Mouse (Mus musculus): Measurements from ENCODE around the gene Rae1. TPM values are rescaled to one million over a fixed set of nuclear protein-coding genes. Genes with fewer than 3 reads are reported as not detected.

Gene Rae1
- polyA plus RNA-seq, 1 experiment = 77.0 TPM

GRCm38 (mm10) chr2:172977409-172978130 lies 22.3 kb upstream of the Rae1 start, which contains the start of gene Spo11:
Gene Spo11 (plus strand): TSS chr2:172977700.
- no peak for TF ChIP-seq GATA1 (IDR thresholded peaks at IDR 0.05; ENCODE audit: low read length)

GRCm38 (mm10) chr2:172978131-172978633 lies 21.7 kb upstream of the Rae1 start:
- no peak for TF ChIP-seq GATA1 (IDR thresholded peaks at IDR 0.05; ENCODE audit: low read length)

GRCm38 (mm10) chr2:172979666-172980345 lies 20.1 kb upstream of the Rae1 start:
- TF ChIP-seq GATA1 (IDR thresholded peaks at IDR 0.05; ENCODE audit: low read length) = no peak

GRCm38 (mm10) chr2:172982776-172983561 lies 16.9 kb upstream of the Rae1 start:
- TF ChIP-seq GATA1 (IDR thresholded peaks at IDR 0.05; ENCODE audit: low read length) = no peak

- TF ChIP-seq GATA1 (IDR thresholded peaks at IDR 0.05; ENCODE audit: low read length) = no peak
Measured at GRCm38 (mm10) chr2:172990161-172990560, 9.8 kb upstream of the Rae1 start.

GRCm38 (mm10) chr2:172996207-172996606 lies 3.7 kb upstream of the Rae1 start:
- TF ChIP-seq GATA1 (IDR thresholded peaks at IDR 0.05; ENCODE audit: low read length) = no peak

GRCm38 (mm10) chr2:172997748-172998147 lies 2.2 kb upstream of the Rae1 start:
- TF ChIP-seq GATA1 (IDR thresholded peaks at IDR 0.05; ENCODE audit: low read length) = no peak

GRCm38 (mm10) chr2:172998478-172998877 lies 1.4 kb upstream of the Rae1 start:
- no peak for TF ChIP-seq GATA1 (IDR thresholded peaks at IDR 0.05; ENCODE audit: low read length)

- TF ChIP-seq GATA1 (IDR thresholded peaks at IDR 0.05; ENCODE audit: low read length) = no peak
Measured at GRCm38 (mm10) chr2:173000285-173000652, 352 bp downstream of the Rae1 start.

- TF ChIP-seq GATA1 (IDR thresholded peaks at IDR 0.05; ENCODE audit: low read length) = no peak
Measured at GRCm38 (mm10) chr2:173000921-173001320, 1.0 kb downstream of the Rae1 start.

- TF ChIP-seq GATA1 (IDR thresholded peaks at IDR 0.05; ENCODE audit: low read length) = no peak
Measured at GRCm38 (mm10) chr2:173003737-173004136, 3.8 kb downstream of the Rae1 start.

- TF ChIP-seq GATA1 (IDR thresholded peaks at IDR 0.05; ENCODE audit: low read length) = no peak
Measured at GRCm38 (mm10) chr2:173010220-173010717, 10.4 kb downstream of the Rae1 start.

- no peak for TF ChIP-seq GATA1 (IDR thresholded peaks at IDR 0.05; ENCODE audit: low read length)
Measured at GRCm38 (mm10) chr2:173011440-173011839, 11.5 kb downstream of the Rae1 start.

- no peak for TF ChIP-seq GATA1 (IDR thresholded peaks at IDR 0.05; ENCODE audit: low read length)
Measured at GRCm38 (mm10) chr2:173014741-173015287, 14.9 kb downstream of the Rae1 start.

- no peak for TF ChIP-seq GATA1 (IDR thresholded peaks at IDR 0.05; ENCODE audit: low read length)
Measured at GRCm38 (mm10) chr2:173017940-173018339, 18.0 kb downstream of the Rae1 start.
